Mouse (Mus musculus): Measurements from ENCODE around the gene Pnpla1. TPM values are rescaled to one million over a fixed set of nuclear protein-coding genes. Genes with fewer than 3 reads are reported as not detected.

Pnpla1 gene
- polyA plus RNA-seq, 1 experiment from 2014 or later = 0.06 TPM

- WGBS = 81% methylated on average over 5 of the region's 5 CpGs
- H3K4me3 ChIP-seq (replicated peaks) = no peak overlapping the region
- no peak for ATAC-seq (ENCODE audit: low FRiP score)
- H3K36me3 ChIP-seq = no peaks in the 10 kb centered on the region
- H3K27me3 ChIP-seq (replicated peaks) = peaks cover 16% of the 10 kb centered on the region; the same call in 1 of the 2 replicates
- H3K4me1 ChIP-seq = peaks cover 8% of the 10 kb centered on the region
- no peaks in the 10 kb centered on the region for H3K9me3 ChIP-seq (replicated peaks)
- no peak overlapping the region for H3K27ac ChIP-seq (replicated peaks)
- H3K9ac ChIP-seq (replicated peaks) = no peak overlapping the region
- H3K4me2 ChIP-seq = no peak overlapping the region
Observed at GRCm38 (mm10) chr17:28913200-28913599, 55.0 kb downstream of the Pnpla1 start.

- Histone ChIP-seq H3K4me2 (no peak overlapping the region), H3K9me3 (replicated peaks) (no peaks in the 10 kb centered on the region), H3K9ac (replicated peaks) (no peak overlapping the region), H3K36me3 (no peaks in the 10 kb centered on the region), H3K27ac (replicated peaks) (no peak overlapping the region), H3K27me3 (replicated peaks) (peaks cover 11% of the 10 kb centered on the region; the same call in 1 of the 2 replicates), H3K4me3 (replicated peaks) (no peak overlapping the region), H3K4me1 (peaks cover 8% of the 10 kb centered on the region)
- 81% methylated on average over 6 of the region's 6 CpGs for WGBS
- ATAC-seq (ENCODE audit: low FRiP score) = no peak
Observed at GRCm38 (mm10) chr17:28913940-28914339, 55.7 kb downstream of the Pnpla1 start.

- no peak for ATAC-seq (ENCODE audit: low FRiP score)
Observed at GRCm38 (mm10) chr17:28915060-28915628, 56.9 kb downstream of the Pnpla1 start, which contains the start of gene 4930539E08Rik. TSS of gene 4930539E08Rik (minus strand) at chr17:28915324.

GRCm38 (mm10) chr17:28916520-28916919 lies 58.3 kb downstream of the Pnpla1 start:
- WGBS = 96% methylated on average over 1 of the region's 1 CpGs
- no peak overlapping the region for H3K9ac ChIP-seq (replicated peaks)
- H3K9me3 ChIP-seq (replicated peaks) = no peaks in the 10 kb centered on the region
- no peak overlapping the region for H3K4me2 ChIP-seq
- H3K36me3 ChIP-seq = no peaks in the 10 kb centered on the region
- no peaks in the 10 kb centered on the region for H3K27me3 ChIP-seq (replicated peaks)
- H3K4me3 ChIP-seq (replicated peaks) = no peak overlapping the region
- no peak for ATAC-seq (ENCODE audit: low FRiP score)
- H3K4me1 ChIP-seq = no peaks in the 10 kb centered on the region
- H3K27ac ChIP-seq (replicated peaks) = no peak overlapping the region

More at GRCm38 (mm10) chr17:28915060-28915628, 56.9 kb downstream of the Pnpla1 start, which contains the start of gene 4930539E08Rik:
- H3K27me3 ChIP-seq (replicated peaks) = 0 out of 2 replicates have a peak, but pooled peaks cover 4% of the 10 kb centered on the region
- no peak within 1 kb of the TSS for H3K27ac ChIP-seq (replicated peaks)
- H3K9me3 ChIP-seq (replicated peaks) = no peaks in the 10 kb centered on the region
- no peaks in the 10 kb centered on the region for H3K4me1 ChIP-seq
- no peak within 1 kb of the TSS for H3K9ac ChIP-seq (replicated peaks)
- WGBS = 72% methylated on average over 12 of the region's 12 CpGs
- H3K4me3 ChIP-seq (replicated peaks) = no peak within 1 kb of the TSS
- H3K36me3 ChIP-seq = no peaks in the 10 kb centered on the region
- H3K4me2 ChIP-seq = no peak within 1 kb of the TSS

- H3K4me1 ChIP-seq = no peaks in the 10 kb centered on the region
- no peak overlapping the region for H3K9ac ChIP-seq (replicated peaks)
- no peaks in the 10 kb centered on the region for H3K36me3 ChIP-seq
- no peak overlapping the region for H3K27ac ChIP-seq (replicated peaks)
- H3K4me2 ChIP-seq = no peak overlapping the region
- H3K4me3 ChIP-seq (replicated peaks) = no peak overlapping the region
- no peaks in the 10 kb centered on the region for H3K9me3 ChIP-seq (replicated peaks)
- no peaks in the 10 kb centered on the region for H3K27me3 ChIP-seq (replicated peaks)
- WGBS = 81% methylated on average over 8 of the region's 8 CpGs
- no peak for ATAC-seq (ENCODE audit: low FRiP score)
Observed at GRCm38 (mm10) chr17:28921086-28921485, 62.9 kb downstream of the Pnpla1 start.

GRCm38 (mm10) chr17:28922096-28922495 lies 63.9 kb downstream of the Pnpla1 start:
- H3K4me1 ChIP-seq = no peaks in the 10 kb centered on the region; the same call in 1 of the 2 replicates
- no peaks in the 10 kb centered on the region for H3K27me3 ChIP-seq (replicated peaks)
- H3K4me3 ChIP-seq (replicated peaks) = no peak overlapping the region
- 65% methylated on average over 6 of the region's 6 CpGs for WGBS
- ATAC-seq (ENCODE audit: low FRiP score) = no peak
- no peaks in the 10 kb centered on the region for H3K9me3 ChIP-seq (replicated peaks)
- no peak overlapping the region for H3K27ac ChIP-seq (replicated peaks)
- H3K4me2 ChIP-seq = no peak overlapping the region
- no peak overlapping the region for H3K9ac ChIP-seq (replicated peaks)
- no peaks in the 10 kb centered on the region for H3K36me3 ChIP-seq

GRCm38 (mm10) chr17:28924957-28925595 lies 66.9 kb downstream of the Pnpla1 start:
- peaks cover 1% of the 10 kb centered on the region for H3K4me1 ChIP-seq
- H3K4me3 ChIP-seq (replicated peaks) = no peak overlapping the region
- no peaks in the 10 kb centered on the region for H3K36me3 ChIP-seq
- no peaks in the 10 kb centered on the region for H3K27me3 ChIP-seq (replicated peaks)
- no peak overlapping the region for H3K27ac ChIP-seq (replicated peaks)
- no peak overlapping the region for H3K4me2 ChIP-seq
- no peaks in the 10 kb centered on the region for H3K9me3 ChIP-seq (replicated peaks)
- H3K9ac ChIP-seq (replicated peaks) = no peak overlapping the region
- ATAC-seq (ENCODE audit: low FRiP score) = no peak
- WGBS = 84% methylated on average over 8 of the region's 8 CpGs

- H3K36me3 ChIP-seq = no peaks in the 10 kb centered on the region
- H3K4me1 ChIP-seq = peaks cover 10% of the 10 kb centered on the region
- ATAC-seq (ENCODE audit: low FRiP score) = no peak
- H3K4me2 ChIP-seq = no peak overlapping the region
- no peak overlapping the region for H3K27ac ChIP-seq (replicated peaks)
- no peaks in the 10 kb centered on the region for H3K27me3 ChIP-seq (replicated peaks)
- H3K9ac ChIP-seq (replicated peaks) = no peak overlapping the region
- no peak overlapping the region for H3K4me3 ChIP-seq (replicated peaks)
- WGBS = 18% methylated on average over 13 of the region's 13 CpGs
- H3K9me3 ChIP-seq (replicated peaks) = no peaks in the 10 kb centered on the region
Observed at GRCm38 (mm10) chr17:28926380-28926779, 68.2 kb downstream of the Pnpla1 start.

- Histone ChIP-seq H3K27me3 (replicated peaks) (no peaks in the 10 kb centered on the region), H3K36me3 (no peaks in the 10 kb centered on the region), H3K4me2 (no peak overlapping the region), H3K9ac (replicated peaks) (no peak overlapping the region), H3K9me3 (replicated peaks) (no peaks in the 10 kb centered on the region), H3K4me1 (peaks cover 10% of the 10 kb centered on the region), H3K27ac (replicated peaks) (no peak overlapping the region), H3K4me3 (replicated peaks) (no peak overlapping the region)
- ATAC-seq (ENCODE audit: low FRiP score) = no peak
- 50% methylated on average over 15 of the region's 15 CpGs for WGBS
Observed at GRCm38 (mm10) chr17:28926866-28927635, 68.8 kb downstream of the Pnpla1 start.

GRCm38 (mm10) chr17:28928004-28928403 lies 69.8 kb downstream of the Pnpla1 start:
- no peak overlapping the region for H3K9ac ChIP-seq (replicated peaks)
- H3K27me3 ChIP-seq (replicated peaks) = no peaks in the 10 kb centered on the region
- no peak overlapping the region for H3K27ac ChIP-seq (replicated peaks)
- H3K4me2 ChIP-seq = no peak overlapping the region
- no peaks in the 10 kb centered on the region for H3K9me3 ChIP-seq (replicated peaks)
- H3K4me3 ChIP-seq (replicated peaks) = no peak overlapping the region
- H3K36me3 ChIP-seq = no peaks in the 10 kb centered on the region
- H3K4me1 ChIP-seq = peaks cover 10% of the 10 kb centered on the region
- 75% methylated on average over 9 of the region's 9 CpGs for WGBS
- no peak for ATAC-seq (ENCODE audit: low FRiP score)

- WGBS = 95% methylated on average over 4 of the region's 4 CpGs
Observed at GRCm38 (mm10) chr17:28929369-28929768, 71.2 kb downstream of the Pnpla1 start.

More at GRCm38 (mm10) chr17:28929369-28929768, 71.2 kb downstream of the Pnpla1 start:
- Histone ChIP-seq H3K9me3 (replicated peaks) (no peaks in the 10 kb centered on the region), H3K9ac (replicated peaks) (no peak overlapping the region), H3K4me3 (replicated peaks) (no peak overlapping the region), H3K4me1 (peaks cover 10% of the 10 kb centered on the region), H3K27me3 (replicated peaks) (no peaks in the 10 kb centered on the region), H3K36me3 (no peaks in the 10 kb centered on the region), H3K27ac (replicated peaks) (no peak overlapping the region), H3K4me2 (no peak overlapping the region)
- ATAC-seq (ENCODE audit: low FRiP score) = no peak

All from neural tube, embryonic 15.5 days (tissue).